Mouse (Mus musculus): ENCODE measurements around the gene 4921501E09Rik.
A peak's percentile ranks its signal among the peaks of the same experiment; 100 is the strongest.
"Not testable (repeated sequence)": the region's sequence is repeated elsewhere in the genome, so short reads cannot be mapped to it uniquely, and the experiment has no call there.

4921501E09Rik gene

GRCm38 (mm10) chr17:33067958-33068357, at the start of gene 4921501E09Rik:
4921501E09Rik (minus strand) TSS chr17:33068058.
- no peak for DNase-seq

DNA sequence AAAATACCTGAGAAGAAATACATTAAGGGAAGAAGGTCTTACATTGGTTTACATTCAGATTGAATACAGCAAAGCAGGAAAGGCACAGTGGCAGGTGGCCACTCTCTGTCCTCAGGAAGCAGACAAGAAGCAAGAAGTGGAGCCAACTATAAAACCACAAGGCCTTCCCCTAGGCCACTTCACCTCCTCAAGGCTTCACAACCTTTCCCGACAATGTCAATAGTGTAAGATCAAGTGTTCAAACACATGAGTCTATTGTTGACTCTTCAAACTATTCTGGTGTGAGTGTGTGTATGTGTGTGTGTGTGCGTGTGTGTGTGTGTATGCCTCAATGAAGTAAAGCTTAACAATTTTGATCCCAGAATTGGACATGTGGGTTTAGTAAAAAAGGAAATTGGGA, 29.5 kb upstream of the 4921501E09Rik start:
- no peak for DNase-seq

GRCm38 (mm10) chr17:33092391-33093193, 24.7 kb upstream of the 4921501E09Rik start:
- DNase-seq: peak; percentile 92

- no peak for DNase-seq
These were observed 23.8 kb upstream of the 4921501E09Rik start for GRCm38 (mm10) chr17:33091630-33092029.

- DNase-seq: peak; percentile 97
These were observed 21.5 kb upstream of the 4921501E09Rik start, which contains the start of gene Zfp563 for GRCm38 (mm10) chr17:33089220-33089949. Zfp563 (plus strand) TSS chr17:33089310.

DNA sequence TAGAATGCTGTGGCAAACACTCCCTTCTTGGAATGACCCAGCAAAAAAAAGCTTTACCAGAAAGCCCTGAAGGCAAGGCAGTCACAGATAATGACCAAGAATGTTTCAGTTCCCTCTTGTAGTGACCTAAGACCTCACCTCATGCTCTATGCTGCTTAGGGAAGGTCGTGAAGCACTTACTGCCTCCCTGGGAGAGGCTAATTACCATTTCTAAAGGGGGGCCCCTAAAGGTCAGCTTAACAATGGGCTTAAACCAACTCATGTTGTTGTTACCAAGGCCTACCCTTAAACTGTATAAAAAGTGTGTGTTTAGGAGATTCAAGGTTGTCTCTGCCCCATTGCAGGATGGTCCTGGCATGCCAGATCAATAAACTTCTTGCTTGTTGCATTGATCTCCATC, 4.9 kb downstream of the 4921501E09Rik start:
- no peak for DNase-seq

DNA sequence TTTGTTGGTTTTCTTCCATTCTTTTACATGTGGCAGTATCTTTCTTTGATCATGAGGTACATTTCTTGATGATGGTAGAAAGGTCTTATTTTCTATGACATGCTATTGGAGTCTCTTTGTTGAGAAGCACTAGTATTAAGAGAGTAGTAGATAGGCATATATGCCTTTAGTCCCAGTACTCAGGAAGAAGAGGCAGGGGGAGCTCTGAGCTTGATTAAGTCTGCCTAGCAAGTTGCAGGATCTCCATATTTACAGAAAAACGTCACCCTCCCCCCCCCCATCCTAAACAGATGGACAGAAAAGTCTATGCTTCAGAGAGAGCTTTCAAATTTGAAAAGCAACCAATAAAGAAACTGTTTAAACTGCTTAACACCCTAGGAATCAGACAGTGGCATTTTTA, 9.1 kb downstream of the 4921501E09Rik start:
- no peak for DNase-seq

DNA sequence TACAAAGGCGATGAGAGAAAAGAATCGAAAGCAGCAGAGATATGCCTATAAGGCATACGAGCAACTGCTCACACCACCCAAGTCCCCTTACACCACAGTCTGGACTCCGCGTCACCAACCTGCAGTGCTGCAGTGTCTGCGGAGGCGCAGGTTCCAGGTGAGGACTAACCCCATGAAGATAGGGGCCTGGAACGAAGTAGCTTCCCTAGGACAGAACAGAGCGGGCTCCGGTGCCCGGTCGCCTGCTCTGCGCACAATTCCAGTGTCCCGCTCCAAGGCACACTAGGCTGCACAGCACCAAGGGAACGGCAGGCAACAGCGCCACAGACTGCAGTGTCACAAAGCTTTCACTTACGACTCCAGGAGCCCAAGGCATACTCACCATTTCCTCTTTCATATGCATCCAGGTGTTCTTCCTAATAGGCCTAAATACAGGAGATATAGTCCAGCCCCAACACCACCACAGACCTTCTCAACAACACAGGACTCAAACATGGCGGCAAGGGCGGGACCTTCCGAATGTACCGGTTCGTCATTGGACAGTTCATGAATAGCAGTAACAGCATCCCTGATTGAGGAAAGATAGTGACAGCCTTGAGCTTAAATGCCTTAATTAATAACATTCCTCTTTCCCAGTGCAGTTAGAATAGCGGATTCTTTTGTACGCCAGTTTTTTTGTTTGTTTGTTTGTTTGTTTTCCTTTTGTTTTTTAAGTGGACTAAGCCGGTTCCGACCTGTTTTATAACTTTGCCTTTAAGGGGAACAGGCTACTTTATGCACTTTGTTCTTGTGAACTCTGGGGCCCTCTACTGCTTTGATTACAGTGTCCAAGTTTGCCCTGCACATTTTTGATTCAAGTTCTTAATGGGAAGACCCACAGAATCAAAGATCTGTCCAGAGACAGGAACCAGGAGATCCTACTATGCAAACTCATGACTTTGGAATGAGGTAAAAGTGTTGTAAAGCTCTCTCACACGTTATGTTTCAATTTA, 34.7 kb downstream of the 4921501E09Rik start, which contains the start of gene Zfp763:
TSS of gene Zfp763 (minus strand) at position 503 of the 992 bp plus-strand sequence.
- peak; percentile 86 for DNase-seq

GRCm38 (mm10) chr17:33032376-33032775, 35.5 kb downstream of the 4921501E09Rik start:
- no peak for DNase-seq

- not testable (repeated sequence) for DNase-seq
These were observed 47.4 kb downstream of the 4921501E09Rik start for GRCm38 (mm10) chr17:33020434-33020833.

Data from kidney, adult 11 months (tissue).